ENCODE assay signal across 21 mouse cellular contexts in genomic region chr1:142433300-142433699, GRCm38 (mm10).
A peak's percentile ranks its signal among the peaks of the same experiment; 100 is the strongest.
DNase-seq lines count a peak whose midpoint lies in the region; ATAC-seq and TF ChIP-seq lines count a peak whose summit lies in the region.
"Had no signal": no experiment of that assay in that cellular context is flagged by ENCODE, and none has a peak within 500 bp of the region (broad histone marks: within the 10 kb centered on the region; RNA-seq: fewer than 3 reads in every experiment).

No protein-coding gene starts in this region.

- intact Hi-C loops in gastrocnemius, postnatal 14 days (cut with DNase I; ENCODE audit: low total_unique reads): no loop called here

- TF ChIP-seq CTCF in forebrain, postnatal 0 days (IDR thresholded peaks at IDR 0.05; ENCODE audit: low read depth): no peak

- 0 out of 2 replicates have a peak, but pooled peaks have one; percentile 18 for ATAC-seq in forebrain, embryonic 11.5 days (replicated peaks; ENCODE audit: low FRiP score)
- no peak for ATAC-seq in forebrain, postnatal 0 days
- ATAC-seq: forebrain, embryonic 13.5 days; forebrain, embryonic 15.5 days had no signal

- no peaks in the 10 kb centered on the region for H3K4me1 ChIP-seq in forebrain, embryonic 11.5 days (replicated peaks; ENCODE audit: control insufficient read depth, insufficient read depth, low read length)
- no peaks in the 10 kb centered on the region for H3K4me1 ChIP-seq in forebrain, postnatal 0 days (ENCODE audit: insufficient read depth)
- H3K4me1 ChIP-seq: embryonic facial prominence, embryonic 13.5 days; embryonic facial prominence, embryonic 15.5 days; forebrain, embryonic 10.5 days; forebrain, embryonic 13.5 days; forebrain, embryonic 15.5 days had no signal

- H3K36me3 ChIP-seq in forebrain, embryonic 11.5 days (ENCODE audit: control insufficient read depth, insufficient read depth, low read length): no peaks in the 10 kb centered on the region
- no peaks in the 10 kb centered on the region for H3K36me3 ChIP-seq in forebrain, postnatal 0 days (ENCODE audit: insufficient read depth)
- H3K36me3 ChIP-seq: embryonic facial prominence, embryonic 13.5 days; embryonic facial prominence, embryonic 15.5 days; forebrain, embryonic 10.5 days; forebrain, embryonic 15.5 days had no signal

- H3K9ac ChIP-seq in forebrain, embryonic 11.5 days (ENCODE audit: low read length): no peak overlapping the region
- no peak overlapping the region for H3K9ac ChIP-seq in forebrain, postnatal 0 days
- H3K9ac ChIP-seq: embryonic facial prominence, embryonic 13.5 days; embryonic facial prominence, embryonic 15.5 days; forebrain, embryonic 13.5 days; forebrain, embryonic 15.5 days had no signal

- 97% methylated on average over 6 of the region's 6 CpGs for WGBS in forebrain, embryonic 11.5 days
- WGBS in forebrain, postnatal 0 days: 97% methylated on average over 6 of the region's 6 CpGs

- no peak overlapping the region for H3K4me3 ChIP-seq in forebrain, embryonic 11.5 days (ENCODE audit: low read depth, low read length)
- no peak overlapping the region for H3K4me3 ChIP-seq in forebrain, postnatal 0 days (ENCODE audit: low read depth, low read length)
- H3K4me3 ChIP-seq: embryonic facial prominence, embryonic 13.5 days; embryonic facial prominence, embryonic 15.5 days; erythroblast, embryonic 14.5 days; forebrain, embryonic 10.5 days; forebrain, embryonic 13.5 days; forebrain, embryonic 15.5 days had no signal

- DNase-seq in forebrain, embryonic 11.5 days (ENCODE audit: low spot score): no peak
- DNase-seq in forebrain, postnatal 0 days: no peak
- peak; percentile 5 for DNase-seq in gastrocnemius, postnatal 25 days
- DNase-seq in gastrocnemius, postnatal 14 days: no peak
- DNase-seq in 3134 (ENCODE audit: extremely low read depth, insufficient read length, low spot score): peak; percentile 0
- DNase-seq: adrenal gland, adult 2 months; adrenal gland, postnatal 10 days; adrenal gland, postnatal 25 days; cerebellum, adult 11 months; cerebellum, adult 18-20 months; cerebellum, adult 8-10 months; cerebellum, adult 9-11 months; cerebellum, postnatal 14 days; cerebellum, postnatal 36 days; embryo, embryonic 11 days had no signal

- no peaks in the 10 kb centered on the region for H3K27me3 ChIP-seq in forebrain, embryonic 11.5 days (ENCODE audit: control insufficient read depth, insufficient read depth, low read length)
- no peaks in the 10 kb centered on the region for H3K27me3 ChIP-seq in forebrain, postnatal 0 days (ENCODE audit: insufficient read depth, low read length)
- H3K27me3 ChIP-seq: embryonic facial prominence, embryonic 13.5 days; embryonic facial prominence, embryonic 15.5 days; forebrain, embryonic 13.5 days; forebrain, embryonic 15.5 days had no signal

- no peaks in the 10 kb centered on the region for H3K9me3 ChIP-seq in forebrain, embryonic 11.5 days (ENCODE audit: control insufficient read depth, low read length)
- no peaks in the 10 kb centered on the region for H3K9me3 ChIP-seq in forebrain, postnatal 0 days (ENCODE audit: low read length)
- H3K9me3 ChIP-seq: embryonic facial prominence, embryonic 13.5 days; embryonic facial prominence, embryonic 15.5 days; forebrain, embryonic 10.5 days; forebrain, embryonic 13.5 days; forebrain, embryonic 15.5 days had no signal

- no peak overlapping the region for H3K4me2 ChIP-seq in forebrain, embryonic 11.5 days (ENCODE audit: low read depth, low read length, severe bottlenecking)
- H3K4me2 ChIP-seq in forebrain, postnatal 0 days (ENCODE audit: low read depth): no peak overlapping the region
- H3K4me2 ChIP-seq: embryonic facial prominence, embryonic 13.5 days; embryonic facial prominence, embryonic 15.5 days; forebrain, embryonic 13.5 days; forebrain, embryonic 15.5 days had no signal

- H3K27ac ChIP-seq in forebrain, embryonic 11.5 days (ENCODE audit: low read depth, low read length): no peak overlapping the region
- no peak overlapping the region for H3K27ac ChIP-seq in forebrain, postnatal 0 days (ENCODE audit: low read depth, low read length)
- H3K27ac ChIP-seq: embryonic facial prominence, embryonic 13.5 days; embryonic facial prominence, embryonic 15.5 days; forebrain, embryonic 10.5 days; forebrain, embryonic 13.5 days; forebrain, embryonic 15.5 days had no signal

Comparison
In these comparisons a context has a peak if more than half of its experiments do, and no peak if none do; other contexts are left out.
1. DNase-seq: peak in gastrocnemius, postnatal 25 days (single experiment) and 3134 (single experiment); none in forebrain, embryonic 11.5 days (single experiment), forebrain, postnatal 0 days (single experiment) and gastrocnemius, postnatal 14 days (single experiment).